Mouse (Mus musculus) left cerebral cortex, adult 2 months (tissue): ENCODE results near the gene Spryd3. TPM values are rescaled to one million over a fixed set of nuclear protein-coding genes. Genes with fewer than 3 reads are reported as not detected.
"Not testable (repeated sequence)": the region's sequence is repeated elsewhere in the genome, so short reads cannot be mapped to it uniquely, and the experiment has no call there.

Experiments
- DNase-seq, 2 experiments: peaks; one replicate each; pipeline ENCODE4 v3.0.0; 2021 to 2022; ENCODE audit warnings: low spot score in 2 of 2, mixed read lengths in 1 of 2; ENCODE audit errors: extremely low spot score in 1 of 2
- H3K27ac ChIP-seq: fragments of 200-600 bp; 2 replicates; pipeline ENCODE4 v1.8.1; 2022
- H3K4me3 ChIP-seq: fragments of 200-600 bp; 2 replicates; pipeline ENCODE4 v1.8.1; 2022
- CTCF ChIP-seq: fragments of 200-600 bp; IDR thresholded peaks from 2 replicates; pipeline ENCODE4 v1.8.1; 2022; ENCODE audit warnings: antibody characterized with exemption, mild to moderate bottlenecking, moderate library complexity
- intact Hi-C: fragments of 180-260 bp; cut with DNase I; formaldehyde crosslinking; loops from one replicate; pipeline ENCODE4 v1.15.1; 2025
- total RNA-seq, 2 experiments: library from RNA; stranded (reverse); gene quantifications; 2 replicates each; pipeline ENCODE4 v1.2.3; 2021

Spryd3 gene
- total RNA-seq, 2 experiments from 2014 or later = 152 TPM

- no peak for TF ChIP-seq CTCF
- intact Hi-C loops = no loop called here
- no peak for DNase-seq
Measured at GRCm38 (mm10) chr15:102091688-102092087, 44.3 kb downstream of the Spryd3 start.

GRCm38 (mm10) chr15:102091063-102091679 lies 44.9 kb downstream of the Spryd3 start:
- no peak for TF ChIP-seq CTCF
- Histone ChIP-seq H3K4me3 (no peak overlapping the region), H3K27ac (no peak overlapping the region)
- DNase-seq = no peak
- intact Hi-C loops = no loop called here

More at GRCm38 (mm10) chr15:102091688-102092087, 44.3 kb downstream of the Spryd3 start:
- no peak overlapping the region for H3K4me3 ChIP-seq
- H3K27ac ChIP-seq = no peak overlapping the region

GRCm38 (mm10) chr15:102089914-102090585 lies 46.0 kb downstream of the Spryd3 start:
- Histone ChIP-seq H3K27ac (no peak overlapping the region), H3K4me3 (no peak overlapping the region)
- DNase-seq = no peak
- intact Hi-C loops = no loop called here
- TF ChIP-seq CTCF = no peak

GRCm38 (mm10) chr15:102083028-102083427 lies 53.0 kb downstream of the Spryd3 start:
- intact Hi-C loops = no loop called here

GRCm38 (mm10) chr15:102082148-102082547 lies 53.9 kb downstream of the Spryd3 start:
- intact Hi-C loops = no loop called here
- no peak overlapping the region for H3K27ac ChIP-seq
- H3K4me3 ChIP-seq = no peak overlapping the region
- no peak for TF ChIP-seq CTCF
- DNase-seq = no peak

More at GRCm38 (mm10) chr15:102083028-102083427, 53.0 kb downstream of the Spryd3 start:
- no peak for DNase-seq
- H3K27ac ChIP-seq = no peak overlapping the region
- H3K4me3 ChIP-seq = no peak overlapping the region
- no peak for TF ChIP-seq CTCF

GRCm38 (mm10) chr15:102080429-102080828 lies 55.6 kb downstream of the Spryd3 start:
- no peak overlapping the region for H3K27ac ChIP-seq
- H3K4me3 ChIP-seq = no peak overlapping the region
- intact Hi-C loops = no loop called here
- peak; percentile 7 for TF ChIP-seq CTCF
- no peak for DNase-seq

- intact Hi-C loops = loop anchor here (10.0 kb wide), 2 partner anchors 595 to 855 kb away; partner anchors contain the start of genes Atp5g2 and Grasp
- H3K27ac ChIP-seq, DNase-seq, H3K4me3 ChIP-seq: not testable (repeated sequence)
Measured at GRCm38 (mm10) chr15:102079924-102080323, 56.1 kb downstream of the Spryd3 start.

GRCm38 (mm10) chr15:102079221-102079620 lies 56.8 kb downstream of the Spryd3 start:
- no peak for TF ChIP-seq CTCF
- DNase-seq = no peak
- intact Hi-C loops = loop anchor here (10.0 kb wide), 2 partner anchors 596 to 854 kb away; partner anchors contain the start of genes Atp5g2 and Grasp
- Histone ChIP-seq H3K27ac (no peak overlapping the region), H3K4me3 (no peak overlapping the region)

- no peak overlapping the region for H3K27ac ChIP-seq
- H3K4me3 ChIP-seq = no peak overlapping the region
- no peak for TF ChIP-seq CTCF
- no peak for DNase-seq
- intact Hi-C loops = loop anchor here (10.0 kb wide), 2 partner anchors 598 to 852 kb away; partner anchors contain the start of genes Atp5g2 and Grasp
Measured at GRCm38 (mm10) chr15:102077111-102077677, 58.8 kb downstream of the Spryd3 start.

- TF ChIP-seq CTCF = no peak
- no peak for DNase-seq
- H3K4me3 ChIP-seq = peak overlapping the region; percentile 72
Measured at GRCm38 (mm10) chr15:102074876-102075585, 61.0 kb downstream of the Spryd3 start.

GRCm38 (mm10) chr15:102074070-102074731 lies 61.8 kb downstream of the Spryd3 start:
- no peak for TF ChIP-seq CTCF
- Histone ChIP-seq H3K27ac (peak overlapping the region; percentile 94), H3K4me3 (peak overlapping the region; percentile 72)
- DNase-seq = peak; percentile 57 to 67
- intact Hi-C loops = loop anchor here (10.0 kb wide), 2 partner anchors 601 to 849 kb away; partner anchors contain the start of genes Atp5g2 and Grasp

More at GRCm38 (mm10) chr15:102074876-102075585, 61.0 kb downstream of the Spryd3 start:
- H3K27ac ChIP-seq = no peak overlapping the region
- intact Hi-C loops = loop anchor here (10.0 kb wide), 2 partner anchors 600 to 850 kb away; partner anchors contain the start of genes Atp5g2 and Grasp
